Mouse (Mus musculus): ENCODE results near the gene Atg101. TPM values are rescaled to one million over a fixed set of nuclear protein-coding genes. Genes with fewer than 3 reads are reported as not detected.
A peak's percentile ranks its signal among the peaks of the same experiment; 100 is the strongest.

Atg101 gene
- polyA plus RNA-seq, 1 experiment from 2014 or later, result 74.2 TPM

- H3K4me2 ChIP-seq (replicated peaks; ENCODE audit: low read depth, low read length), result no peak overlapping the region
- H3K27me3 ChIP-seq (replicated peaks; ENCODE audit: insufficient read depth, low read length), result no peaks in the 10 kb centered on the region
- no peaks in the 10 kb centered on the region; the same call in 1 of the 2 replicates for H3K4me1 ChIP-seq (ENCODE audit: insufficient read depth, low read depth, low read length)
- ATAC-seq, result no peak
- H3K9me3 ChIP-seq (ENCODE audit: low read length), result no peaks in the 10 kb centered on the region
- H3K27ac ChIP-seq (ENCODE audit: low read length), result no peak overlapping the region
- WGBS, result 84% methylated on average over 4 of the region's 4 CpGs
- H3K36me3 ChIP-seq (ENCODE audit: insufficient read depth, low read length), result no peaks in the 10 kb centered on the region
- H3K9ac ChIP-seq (replicated peaks; ENCODE audit: low read depth), result no peak overlapping the region
- no peak overlapping the region for H3K4me3 ChIP-seq (ENCODE audit: low read depth, low read length)
- no peak for DNase-seq (ENCODE audit: low spot score)
- TF ChIP-seq EP300 (IDR thresholded peaks at IDR 0.05), result no peak
- TF ChIP-seq CTCF (IDR thresholded peaks at IDR 0.05), result no peak
These were observed 22.4 kb downstream of the Atg101 start for GRCm38 (mm10) chr15:101306459-101306858.

- H3K27ac ChIP-seq (ENCODE audit: low read length), result peak overlapping the region; percentile 76
- H3K27me3 ChIP-seq (replicated peaks; ENCODE audit: insufficient read depth, low read length), result no peaks in the 10 kb centered on the region
- no peaks in the 10 kb centered on the region; the same call in 1 of the 2 replicates for H3K4me1 ChIP-seq (ENCODE audit: insufficient read depth, low read depth, low read length)
- ATAC-seq (peak; percentile 77), DNase-seq (ENCODE audit: low spot score) (peak; percentile 90)
- no peak overlapping the region for H3K9ac ChIP-seq (replicated peaks; ENCODE audit: low read depth)
- no peaks in the 10 kb centered on the region for H3K36me3 ChIP-seq (ENCODE audit: insufficient read depth, low read length)
- WGBS, result 40% methylated on average over 13 of the region's 13 CpGs
- no peaks in the 10 kb centered on the region for H3K9me3 ChIP-seq (ENCODE audit: low read length)
- H3K4me3 ChIP-seq (ENCODE audit: low read depth, low read length), result no peak overlapping the region
- peak; percentile 76 for TF ChIP-seq EP300 (IDR thresholded peaks at IDR 0.05)
- TF ChIP-seq CTCF (IDR thresholded peaks at IDR 0.05), result no peak
- H3K4me2 ChIP-seq (replicated peaks; ENCODE audit: low read depth, low read length), result no peak overlapping the region
These were observed 24.6 kb downstream of the Atg101 start for GRCm38 (mm10) chr15:101308440-101309348.

- Histone ChIP-seq H3K9ac (replicated peaks; ENCODE audit: low read depth) (no peak overlapping the region), H3K36me3 (ENCODE audit: insufficient read depth, low read length) (no peaks in the 10 kb centered on the region), H3K27me3 (replicated peaks; ENCODE audit: insufficient read depth, low read length) (no peaks in the 10 kb centered on the region), H3K4me3 (ENCODE audit: low read depth, low read length) (no peak overlapping the region), H3K27ac (ENCODE audit: low read length) (peak overlapping the region; percentile 15; the same call in 1 of the 2 replicates), H3K9me3 (ENCODE audit: low read length) (no peaks in the 10 kb centered on the region), H3K4me2 (replicated peaks; ENCODE audit: low read depth, low read length) (no peak overlapping the region), H3K4me1 (ENCODE audit: insufficient read depth, low read depth, low read length) (no peaks in the 10 kb centered on the region; the same call in 1 of the 2 replicates)
- 32% methylated on average over 5 of the region's 5 CpGs for WGBS
- TF ChIP-seq EP300 (IDR thresholded peaks at IDR 0.05) (no peak), CTCF (IDR thresholded peaks at IDR 0.05) (no peak)
- DNase-seq (ENCODE audit: low spot score), result no peak
- ATAC-seq, result peak; percentile 11; the same call in 1 of the 2 replicates
These were observed 25.4 kb downstream of the Atg101 start for GRCm38 (mm10) chr15:101309493-101309892.

GRCm38 (mm10) chr15:101311087-101311770 lies 27.2 kb downstream of the Atg101 start:
- no peak for TF ChIP-seq EP300 (IDR thresholded peaks at IDR 0.05)
- no peak for TF ChIP-seq CTCF (IDR thresholded peaks at IDR 0.05)
- no peak overlapping the region for H3K4me3 ChIP-seq (ENCODE audit: low read depth, low read length)
- no peaks in the 10 kb centered on the region for H3K36me3 ChIP-seq (ENCODE audit: insufficient read depth, low read length)
- ATAC-seq (no peak), DNase-seq (ENCODE audit: low spot score) (no peak)
- no peaks in the 10 kb centered on the region for H3K27me3 ChIP-seq (replicated peaks; ENCODE audit: insufficient read depth, low read length)
- H3K9ac ChIP-seq (replicated peaks; ENCODE audit: low read depth), result no peak overlapping the region
- H3K9me3 ChIP-seq (ENCODE audit: low read length), result no peaks in the 10 kb centered on the region
- WGBS, result 45% methylated on average over 13 of the region's 15 CpGs
- no peak overlapping the region for H3K27ac ChIP-seq (ENCODE audit: low read length)
- no peaks in the 10 kb centered on the region; the same call in 1 of the 2 replicates for H3K4me1 ChIP-seq (ENCODE audit: insufficient read depth, low read depth, low read length)
- H3K4me2 ChIP-seq (replicated peaks; ENCODE audit: low read depth, low read length), result no peak overlapping the region

- no peak overlapping the region for H3K9ac ChIP-seq (replicated peaks; ENCODE audit: low read depth)
- H3K36me3 ChIP-seq (ENCODE audit: insufficient read depth, low read length), result no peaks in the 10 kb centered on the region
- WGBS, result 68% methylated on average over 6 of the region's 6 CpGs
These were observed 27.9 kb downstream of the Atg101 start for GRCm38 (mm10) chr15:101312006-101312405.

GRCm38 (mm10) chr15:101315378-101315777 lies 31.3 kb downstream of the Atg101 start:
- no peak overlapping the region for H3K4me3 ChIP-seq (ENCODE audit: low read depth, low read length)
- no peaks in the 10 kb centered on the region for H3K36me3 ChIP-seq (ENCODE audit: insufficient read depth, low read length)
- H3K9me3 ChIP-seq (ENCODE audit: low read length), result no peaks in the 10 kb centered on the region
- no peak for TF ChIP-seq CTCF (IDR thresholded peaks at IDR 0.05)
- no peaks in the 10 kb centered on the region for H3K27me3 ChIP-seq (replicated peaks; ENCODE audit: insufficient read depth, low read length)
- WGBS, result 79% methylated on average over 4 of the region's 4 CpGs
- H3K4me1 ChIP-seq (ENCODE audit: insufficient read depth, low read depth, low read length), result no peaks in the 10 kb centered on the region; the same call in 1 of the 2 replicates
- no peak for ATAC-seq
- H3K9ac ChIP-seq (replicated peaks; ENCODE audit: low read depth), result no peak overlapping the region
- DNase-seq (ENCODE audit: low spot score), result no peak
- no peak overlapping the region for H3K27ac ChIP-seq (ENCODE audit: low read length)
- no peak overlapping the region for H3K4me2 ChIP-seq (replicated peaks; ENCODE audit: low read depth, low read length)

More at GRCm38 (mm10) chr15:101312006-101312405, 27.9 kb downstream of the Atg101 start:
- DNase-seq (ENCODE audit: low spot score), result no peak
- ATAC-seq, result no peak
- TF ChIP-seq CTCF (IDR thresholded peaks at IDR 0.05), result no peak
- no peak for TF ChIP-seq EP300 (IDR thresholded peaks at IDR 0.05)
- Histone ChIP-seq H3K27me3 (replicated peaks; ENCODE audit: insufficient read depth, low read length) (no peaks in the 10 kb centered on the region), H3K27ac (ENCODE audit: low read length) (no peak overlapping the region), H3K4me2 (replicated peaks; ENCODE audit: low read depth, low read length) (no peak overlapping the region), H3K4me1 (ENCODE audit: insufficient read depth, low read depth, low read length) (no peaks in the 10 kb centered on the region; the same call in 1 of the 2 replicates), H3K9me3 (ENCODE audit: low read length) (no peaks in the 10 kb centered on the region), H3K4me3 (ENCODE audit: low read depth, low read length) (no peak overlapping the region)
